Mouse (Mus musculus) stomach, embryonic 15.5 days (tissue): ENCODE results near the gene Prdm4. TPM values are rescaled to one million over a fixed set of nuclear protein-coding genes. Genes with fewer than 3 reads are reported as not detected.
A peak's percentile ranks its signal among the peaks of the same experiment; 100 is the strongest.

Experiments used
- ATAC-seq: fragments of 200-750 bp; cut with Nextera tagmentation; 2 replicates; pipeline ENCODE4 v1.8.0; 2017; ENCODE audit warnings: low read depth, moderate number of reproducible peaks, moderate TSS enrichment; ENCODE audit not compliant: insufficient read depth, low FRiP score
- H3K27ac ChIP-seq: fragments of 300-500 bp; sonication (generic); 2 replicates; pipeline ENCODE4 v1.5.1; 2015; ENCODE audit warnings: mild to moderate bottlenecking, inconsistent platforms
- H3K27me3 ChIP-seq: fragments of 300-500 bp; sonication (generic); replicated peaks from 2 replicates; pipeline ENCODE4 v1.6.1; 2015; ENCODE audit warnings: inconsistent platforms
- H3K36me3 ChIP-seq: fragments of 300-500 bp; sonication (generic); 2 replicates; pipeline ENCODE4 v1.6.1; 2015; ENCODE audit warnings: inconsistent platforms
- H3K4me1 ChIP-seq: fragments of 300-500 bp; sonication (generic); 2 replicates; pipeline ENCODE4 v1.6.1; 2015; ENCODE audit warnings: inconsistent platforms
- H3K4me2 ChIP-seq: fragments of 300-500 bp; sonication (generic); 2 replicates; pipeline ENCODE4 v1.6.1; 2015; ENCODE audit warnings: mild to moderate bottlenecking, inconsistent platforms
- H3K4me3 ChIP-seq: fragments of 300-500 bp; sonication (generic); replicated peaks from 2 replicates; pipeline ENCODE4 v1.5.1; 2015; ENCODE audit warnings: inconsistent platforms
- H3K9ac ChIP-seq: fragments of 300-500 bp; sonication (generic); 2 replicates; pipeline ENCODE4 v1.6.1; 2015; ENCODE audit warnings: inconsistent platforms
- H3K9me3 ChIP-seq: fragments of 300-500 bp; sonication (generic); 2 replicates; pipeline ENCODE4 v1.6.1; 2016; ENCODE audit warnings: inconsistent platforms
- WGBS: fragments of 180-500 bp; shearing (Covaris S2); methylation state at CpG from one replicate; pipeline ENCODE4 v1.1.7; 2015; 5-methylcytosine and 5-hydroxymethylcytosine counted together
- polyA plus RNA-seq: library from polyadenylated mRNA; unstranded; fragments of >200 nt; fragmentation: Nextera tagmentation; extraction: Ambion mirVana; gene quantifications from 2 replicates; pipeline ENCODE4 v1.2.1, GENCODE M21; 2015

Gene Prdm4
- polyA plus RNA-seq, 1 experiment from 2014 or later, result 13.1 TPM

GRCm38 (mm10) chr10:85936280-85936965 lies 19.5 kb upstream of the Prdm4 start:
- no peak overlapping the region for H3K9ac ChIP-seq
- no peak overlapping the region for H3K4me3 ChIP-seq
- H3K27me3 ChIP-seq, result no peaks in the 10 kb centered on the region
- WGBS, result 94% methylated on average over 6 of the region's 6 CpGs
- H3K4me1 ChIP-seq, result no peaks in the 10 kb centered on the region
- no peaks in the 10 kb centered on the region for H3K9me3 ChIP-seq
- peaks cover 32% of the 10 kb centered on the region for H3K36me3 ChIP-seq
- H3K27ac ChIP-seq, result no peak overlapping the region
- no peak for ATAC-seq
- no peak overlapping the region for H3K4me2 ChIP-seq

GRCm38 (mm10) chr10:85929962-85930361 lies 13.0 kb upstream of the Prdm4 start:
- Histone ChIP-seq H3K27me3 (peaks cover 7% of the 10 kb centered on the region; the same call in 1 of the 2 replicates), H3K4me2 (no peak overlapping the region), H3K4me1 (peaks cover 11% of the 10 kb centered on the region), H3K4me3 (no peak overlapping the region), H3K9me3 (no peaks in the 10 kb centered on the region), H3K36me3 (no peaks in the 10 kb centered on the region), H3K27ac (no peak overlapping the region), H3K9ac (no peak overlapping the region)
- WGBS, result 90% methylated on average over 11 of the region's 11 CpGs
- no peak for ATAC-seq

- Histone ChIP-seq H3K27me3 (peaks cover 7% of the 10 kb centered on the region; the same call in 1 of the 2 replicates), H3K9me3 (no peaks in the 10 kb centered on the region), H3K27ac (no peak overlapping the region), H3K4me1 (peaks cover 11% of the 10 kb centered on the region), H3K4me3 (peak overlapping the region; percentile 53), H3K4me2 (peak overlapping the region; percentile 97), H3K36me3 (no peaks in the 10 kb centered on the region), H3K9ac (no peak overlapping the region)
- 47% methylated on average over 11 of the region's 11 CpGs for WGBS
- ATAC-seq, result no peak
Measured at GRCm38 (mm10) chr10:85929208-85929591, 12.3 kb upstream of the Prdm4 start.

GRCm38 (mm10) chr10:85928499-85929207 lies 11.7 kb upstream of the Prdm4 start:
- under 1% methylated on average over 63 of the region's 63 CpGs for WGBS
- Histone ChIP-seq H3K4me2 (peak overlapping the region; percentile 97), H3K27me3 (peaks cover 7% of the 10 kb centered on the region; the same call in 1 of the 2 replicates), H3K27ac (no peak overlapping the region), H3K36me3 (no peaks in the 10 kb centered on the region), H3K4me1 (peaks cover 11% of the 10 kb centered on the region), H3K9ac (no peak overlapping the region), H3K9me3 (no peaks in the 10 kb centered on the region), H3K4me3 (peak overlapping the region; percentile 53)
- peak; percentile 85 for ATAC-seq

GRCm38 (mm10) chr10:85927676-85928445 lies 10.9 kb upstream of the Prdm4 start, which contains the start of gene Ascl4:
Ascl4 (plus strand) TSS chr10:85927681.
- peaks cover 7% of the 10 kb centered on the region; the same call in 1 of the 2 replicates for H3K27me3 ChIP-seq
- H3K36me3 ChIP-seq, result no peaks in the 10 kb centered on the region
- H3K9ac ChIP-seq, result no peak within 1 kb of the TSS
- ATAC-seq, result no peak
- peaks cover 11% of the 10 kb centered on the region for H3K4me1 ChIP-seq
- H3K27ac ChIP-seq, result no peak within 1 kb of the TSS
- no peaks in the 10 kb centered on the region for H3K9me3 ChIP-seq
- peak within 1 kb of the TSS; percentile 53 for H3K4me3 ChIP-seq
- WGBS, result 2% methylated on average over 23 of the region's 23 CpGs
- peak within 1 kb of the TSS; percentile 97 for H3K4me2 ChIP-seq

GRCm38 (mm10) chr10:85879886-85880486 lies 37.0 kb downstream of the Prdm4 start:
- Histone ChIP-seq H3K36me3 (peaks cover 66% of the 10 kb centered on the region), H3K9me3 (no peaks in the 10 kb centered on the region), H3K9ac (no peak overlapping the region), H3K4me1 (no peaks in the 10 kb centered on the region), H3K4me3 (no peak overlapping the region), H3K27ac (no peak overlapping the region), H3K4me2 (no peak overlapping the region), H3K27me3 (no peaks in the 10 kb centered on the region)
- 84% methylated on average over 8 of the region's 8 CpGs for WGBS
- no peak for ATAC-seq

- no peak overlapping the region for H3K4me2 ChIP-seq
- no peak overlapping the region for H3K9ac ChIP-seq
- no peak overlapping the region for H3K27ac ChIP-seq
- no peaks in the 10 kb centered on the region for H3K27me3 ChIP-seq
- H3K4me3 ChIP-seq, result no peak overlapping the region
- no peak for ATAC-seq
- H3K4me1 ChIP-seq, result peaks cover 11% of the 10 kb centered on the region; the same call in 1 of the 2 replicates
- 71% methylated on average over 5 of the region's 5 CpGs for WGBS
- peaks cover 51% of the 10 kb centered on the region for H3K36me3 ChIP-seq
- no peaks in the 10 kb centered on the region for H3K9me3 ChIP-seq
Measured at GRCm38 (mm10) chr10:85875812-85876211, 41.1 kb downstream of the Prdm4 start.

GRCm38 (mm10) chr10:85873861-85874544 lies 42.9 kb downstream of the Prdm4 start:
- H3K4me2 ChIP-seq, result no peak overlapping the region
- H3K27ac ChIP-seq, result no peak overlapping the region
- 89% methylated on average over 13 of the region's 13 CpGs for WGBS
- no peak for ATAC-seq
- H3K4me3 ChIP-seq, result no peak overlapping the region
- H3K9ac ChIP-seq, result no peak overlapping the region
- H3K36me3 ChIP-seq, result peaks cover 35% of the 10 kb centered on the region
- H3K4me1 ChIP-seq, result peaks cover 11% of the 10 kb centered on the region; the same call in 1 of the 2 replicates
- no peaks in the 10 kb centered on the region for H3K27me3 ChIP-seq
- no peaks in the 10 kb centered on the region for H3K9me3 ChIP-seq

GRCm38 (mm10) chr10:85872479-85872773 lies 44.5 kb downstream of the Prdm4 start:
- Histone ChIP-seq H3K27ac (0 out of 2 replicates have a peak overlapping the region, but pooled peaks have one; percentile 67), H3K4me1 (peaks cover 11% of the 10 kb centered on the region; the same call in 1 of the 2 replicates), H3K36me3 (peaks cover 25% of the 10 kb centered on the region), H3K27me3 (no peaks in the 10 kb centered on the region), H3K9me3 (no peaks in the 10 kb centered on the region), H3K4me2 (peak overlapping the region; percentile 73), H3K4me3 (peak overlapping the region; percentile 100), H3K9ac (peak overlapping the region; percentile 88)
- 0% methylated on average over 5 of the region's 5 CpGs for WGBS
- no peak for ATAC-seq

GRCm38 (mm10) chr10:85871698-85872478 lies 45.1 kb downstream of the Prdm4 start:
- H3K9ac ChIP-seq, result peak overlapping the region; percentile 88
- H3K4me3 ChIP-seq, result peak overlapping the region; percentile 100
- peaks cover 21% of the 10 kb centered on the region for H3K36me3 ChIP-seq
- H3K27ac ChIP-seq, result peak overlapping the region; percentile 67; the same call in 1 of the 2 replicates
- no peaks in the 10 kb centered on the region for H3K27me3 ChIP-seq
- peaks cover 11% of the 10 kb centered on the region; the same call in 1 of the 2 replicates for H3K4me1 ChIP-seq
- H3K9me3 ChIP-seq, result no peaks in the 10 kb centered on the region
- ATAC-seq, result peak; percentile 92
- H3K4me2 ChIP-seq, result peak overlapping the region; percentile 73
- under 1% methylated on average over 55 of the region's 55 CpGs for WGBS
